ENCODE assay signal across 8 mouse cellular contexts in genomic region chr12:58802410-58802809, GRCm38 (mm10).
DNase-seq lines count a peak whose midpoint lies in the region; ATAC-seq and TF ChIP-seq lines count a peak whose summit lies in the region.

No protein-coding gene starts in this region.

- ATAC-seq in Patski, result peak; percentile 42
- ATAC-seq in hindbrain, postnatal 0 days, result peak; percentile 90
- peak; percentile 87 for ATAC-seq in megakaryocyte-erythroid progenitor cell, adult 5-6 weeks (replicated peaks; ENCODE audit: low FRiP score, low TSS enrichment, poor library complexity, severe bottlenecking)
- ATAC-seq in inflammation-experienced regulatory T-cells, adult 6 months, result no peak

- no peak overlapping the region for H3K4me2 ChIP-seq in hindbrain, postnatal 0 days (ENCODE audit: low read depth, low read length)

- WGBS in hindbrain, postnatal 0 days, result 40% methylated on average over 4 of the region's 4 CpGs
- 37% methylated on average over 4 of the region's 4 CpGs for WGBS in small intestine, adult 2 months

- no peak for TF ChIP-seq POLR2A in small intestine, adult 2 months (IDR thresholded peaks at IDR 0.05; ENCODE audit: low read depth, low read length)

- no peaks in the 10 kb centered on the region for H3K9me3 ChIP-seq in hindbrain, postnatal 0 days (ENCODE audit: low read length)

- peak; percentile 46 for DNase-seq in Patski (ENCODE audit: low read depth, low spot score)
- DNase-seq in cerebellum, adult 9-10 months, result peak; percentile 14
- DNase-seq in frontal cortex, postnatal 14 days (ENCODE audit: low spot score in 2 of 2), result peak; percentile 66 to 70
- peak; percentile 88 for DNase-seq in hindbrain, postnatal 0 days (ENCODE audit: low spot score)
- DNase-seq in left cerebral cortex, adult 11 months (ENCODE audit: low spot score), result peak; percentile 68

- H3K4me1 ChIP-seq in hindbrain, postnatal 0 days (ENCODE audit: insufficient read depth, low read length), result no peaks in the 10 kb centered on the region
- H3K4me1 ChIP-seq in small intestine, adult 2 months (ENCODE audit: control insufficient read depth, insufficient read depth, insufficient read length, low read length), result no peaks in the 10 kb centered on the region

- POLR2A ChIA-PET in Patski (lab: Charles Lee), result no interaction called here

- TF ChIP-seq CTCF in Patski (IDR thresholded peaks at IDR 0.05), result peak; percentile 81
- TF ChIP-seq CTCF in hindbrain, postnatal 0 days (IDR thresholded peaks at IDR 0.05; ENCODE audit: low read depth), result peak; percentile 86
- TF ChIP-seq CTCF in small intestine, adult 2 months (IDR thresholded peaks at IDR 0.05; ENCODE audit: extremely low read depth, insufficient read length, insufficient replicate concordance, low read depth, low read length), result peak; percentile 78; the same call in 1 of the 2 replicates

- in situ Hi-C loops in Patski (cut with MboI; ENCODE audit: low pct_unique_long_range_greater_than_20kb), result no loop called here

- CTCF ChIA-PET in Patski (lab: Charles Lee), result interaction anchor here (0.5 to 1.1 kb wide), 3 partner anchors 40 to 976 kb away, joined by 3 read pairs; no protein-coding TSS in a partner anchor

- H3K27ac ChIP-seq in hindbrain, postnatal 0 days, result no peak overlapping the region
- H3K27ac ChIP-seq in small intestine, adult 2 months (ENCODE audit: insufficient read depth, low read depth, low read length), result no peak overlapping the region

- no peak overlapping the region for H3K4me3 ChIP-seq in hindbrain, postnatal 0 days (ENCODE audit: low read length)
- no peak overlapping the region for H3K4me3 ChIP-seq in small intestine, adult 2 months (ENCODE audit: low read depth, low read length)

- no peaks in the 10 kb centered on the region for H3K36me3 ChIP-seq in hindbrain, postnatal 0 days (ENCODE audit: insufficient read depth, low read length)
- no peaks in the 10 kb centered on the region for H3K36me3 ChIP-seq in small intestine, adult 2 months (ENCODE audit: control insufficient read depth, insufficient read depth, low read length)

- peaks cover 2% of the 10 kb centered on the region for H3K27me3 ChIP-seq in Patski
- no peaks in the 10 kb centered on the region for H3K27me3 ChIP-seq in hindbrain, postnatal 0 days (ENCODE audit: insufficient read depth, low read length)
- no peaks in the 10 kb centered on the region for H3K27me3 ChIP-seq in small intestine, adult 2 months (ENCODE audit: control insufficient read depth, insufficient read depth, low read length)

- H3K9ac ChIP-seq in hindbrain, postnatal 0 days (replicated peaks; ENCODE audit: low read length), result no peak overlapping the region

Comparison
In these comparisons a context has a peak if more than half of its experiments do, and no peak if none do; other contexts are left out.
1. DNase-seq: peak in every context shown above with its lines; median percentile 88 in hindbrain, postnatal 0 days; 68 in frontal cortex, postnatal 14 days; 68 in left cerebral cortex, adult 11 months; 46 in Patski; 14 in cerebellum, adult 9-10 months.